Mouse (Mus musculus): ENCODE measurements at regions not wholly inside any gene's neighbourhood (a gene's known extent, or its start where the extent isn't known, plus 50 kb on each side); places are given as distances from the start of the nearest gene placed in this dataset.
"Not testable (repeated sequence)": the region's sequence is repeated elsewhere in the genome, so short reads cannot be mapped to it uniquely, and the experiment has no call there.

DNA sequence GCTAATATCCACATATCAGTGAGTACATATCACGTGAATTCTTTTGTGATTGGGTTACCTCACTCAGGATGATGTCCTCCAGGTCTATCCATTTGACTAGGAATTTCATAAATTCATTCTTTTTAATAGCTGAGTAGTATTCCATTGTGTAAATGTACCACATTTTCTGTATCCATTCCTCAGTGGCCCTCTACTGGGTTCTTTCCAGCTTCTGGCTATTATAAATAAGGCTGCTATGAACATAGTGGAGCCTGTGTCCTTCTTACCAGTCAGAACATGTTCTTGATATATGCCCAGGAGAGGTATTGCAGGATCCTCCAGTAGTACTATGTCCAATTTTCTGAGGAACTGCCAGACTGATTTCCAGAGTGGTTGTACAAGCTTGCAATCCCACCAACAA lies 884.0 kb upstream of the Lrrc4c start:
- not testable (repeated sequence) for H3K9ac ChIP-seq (ENCODE audit: low read length); DNase-seq (ENCODE audit: low spot score)

DNA sequence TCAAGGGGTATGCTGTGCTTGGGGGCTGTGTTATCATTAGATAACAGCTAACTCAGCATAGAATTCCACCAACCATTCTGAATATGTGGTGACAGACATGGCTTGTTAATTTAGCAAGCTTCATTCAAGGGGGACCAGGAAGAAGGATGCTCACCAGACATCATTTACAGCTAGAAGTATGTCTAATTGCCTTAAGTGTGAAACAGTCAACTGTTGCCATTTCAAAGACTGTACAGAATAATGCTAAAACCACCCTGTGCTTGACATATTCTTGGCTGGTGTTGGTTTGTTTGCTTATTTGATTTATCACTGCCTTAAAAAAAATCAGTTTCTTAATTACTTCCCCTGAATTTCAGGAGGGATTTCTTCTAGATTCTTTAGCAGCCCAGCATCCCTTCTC lies 877.0 kb upstream of the Lrrc4c start:
- H3K27me3 ChIP-seq (ENCODE audit: control insufficient read depth, insufficient read depth, low read length): no peaks in the 10 kb centered on the region
- H3K27ac ChIP-seq (ENCODE audit: low read depth, low read length): no peak overlapping the region
- no peaks in the 10 kb centered on the region for H3K9me3 ChIP-seq (ENCODE audit: control insufficient read depth, low read length)
- H3K4me3 ChIP-seq (ENCODE audit: low read depth, low read length): no peak overlapping the region
- H3K9ac ChIP-seq (ENCODE audit: low read length): no peak overlapping the region
- DNase-seq (ENCODE audit: low spot score): no peak
- no peak overlapping the region for H3K4me2 ChIP-seq (ENCODE audit: low read depth, low read length, severe bottlenecking)
- no peak for ATAC-seq (replicated peaks; ENCODE audit: low FRiP score)
- no peaks in the 10 kb centered on the region for H3K4me1 ChIP-seq (replicated peaks; ENCODE audit: control insufficient read depth, insufficient read depth, low read length)
- no peaks in the 10 kb centered on the region for H3K36me3 ChIP-seq (ENCODE audit: control insufficient read depth, insufficient read depth, low read length)

More for the DNA sequence above, 884.0 kb upstream of the Lrrc4c start:
- H3K4me1 ChIP-seq (replicated peaks; ENCODE audit: control insufficient read depth, insufficient read depth, low read length); H3K36me3 ChIP-seq (ENCODE audit: control insufficient read depth, insufficient read depth, low read length); H3K9me3 ChIP-seq (ENCODE audit: control insufficient read depth, low read length); H3K27me3 ChIP-seq (ENCODE audit: control insufficient read depth, insufficient read depth, low read length); H3K4me2 ChIP-seq (ENCODE audit: low read depth, low read length, severe bottlenecking); H3K4me3 ChIP-seq (ENCODE audit: low read depth, low read length); ATAC-seq (replicated peaks; ENCODE audit: low FRiP score); H3K27ac ChIP-seq (ENCODE audit: low read depth, low read length): not testable (repeated sequence)
- WGBS: 81% methylated on average over 1 of the region's 1 CpGs

DNA sequence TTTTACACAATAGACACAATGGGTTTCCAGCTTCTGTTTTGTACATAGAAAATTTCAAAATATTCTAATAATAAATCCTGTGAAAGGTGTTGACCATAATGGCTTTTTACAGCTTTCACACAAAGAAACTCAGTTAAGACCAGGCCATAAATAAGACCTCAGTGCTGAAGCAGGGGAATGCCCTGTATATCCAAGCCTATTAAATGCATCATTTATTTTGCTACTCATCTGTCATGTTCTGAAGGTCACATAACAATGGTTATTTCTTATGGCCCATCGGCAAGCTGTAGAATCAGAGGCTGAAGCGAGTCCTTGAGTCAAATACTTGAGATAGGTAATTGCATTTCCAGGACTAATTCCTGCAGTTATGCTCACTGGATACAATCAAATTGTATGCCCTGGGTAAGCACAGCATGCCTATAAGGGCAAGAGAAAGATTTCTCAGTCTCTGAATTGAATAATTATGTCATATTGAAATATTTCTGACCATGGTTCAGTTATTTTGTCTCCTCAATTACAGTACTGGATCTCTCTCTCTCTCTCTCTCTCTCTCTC lies 874.6 kb upstream of the Lrrc4c start:
- Histone ChIP-seq H3K4me2 (ENCODE audit: low read depth, low read length, severe bottlenecking) (no peak overlapping the region), H3K27ac (ENCODE audit: low read depth, low read length) (no peak overlapping the region), H3K9me3 (ENCODE audit: control insufficient read depth, low read length) (no peaks in the 10 kb centered on the region), H3K4me1 (replicated peaks; ENCODE audit: control insufficient read depth, insufficient read depth, low read length) (no peaks in the 10 kb centered on the region), H3K27me3 (ENCODE audit: control insufficient read depth, insufficient read depth, low read length) (no peaks in the 10 kb centered on the region), H3K9ac (ENCODE audit: low read length) (no peak overlapping the region), H3K36me3 (ENCODE audit: control insufficient read depth, insufficient read depth, low read length) (no peaks in the 10 kb centered on the region), H3K4me3 (ENCODE audit: low read depth, low read length) (no peak overlapping the region)
- DNase-seq (ENCODE audit: low spot score): no peak
- ATAC-seq (replicated peaks; ENCODE audit: low FRiP score): no peak
- WGBS: 75% methylated on average over 2 of the region's 2 CpGs

DNA sequence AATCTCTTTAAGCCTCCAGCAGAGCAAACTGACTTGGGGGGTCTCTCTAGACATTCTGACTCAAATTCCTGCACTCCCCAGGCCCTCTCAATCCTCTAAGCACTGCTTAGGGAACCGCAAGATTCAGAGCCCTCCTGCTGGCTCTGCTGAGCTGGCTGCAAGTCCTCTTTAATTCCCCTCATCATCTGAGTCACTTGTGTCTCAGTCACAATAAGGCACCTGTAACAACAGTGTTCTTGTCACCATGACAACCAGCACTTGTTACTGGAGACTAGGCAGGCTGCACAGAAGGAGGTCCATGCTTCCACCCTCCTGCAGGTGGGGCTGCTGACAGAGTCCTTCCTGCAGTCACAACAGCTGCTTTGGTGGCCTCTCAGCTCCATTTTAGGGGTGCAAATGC lies 869.1 kb upstream of the Lrrc4c start:
- Histone ChIP-seq H3K4me1 (replicated peaks; ENCODE audit: control insufficient read depth, insufficient read depth, low read length) (no peaks in the 10 kb centered on the region; the same call in 1 of the 2 replicates), H3K36me3 (ENCODE audit: control insufficient read depth, insufficient read depth, low read length) (no peaks in the 10 kb centered on the region), H3K27me3 (ENCODE audit: control insufficient read depth, insufficient read depth, low read length) (no peaks in the 10 kb centered on the region), H3K4me2 (ENCODE audit: low read depth, low read length, severe bottlenecking) (no peak overlapping the region), H3K9me3 (ENCODE audit: control insufficient read depth, low read length) (no peaks in the 10 kb centered on the region), H3K27ac (ENCODE audit: low read depth, low read length) (no peak overlapping the region), H3K4me3 (ENCODE audit: low read depth, low read length) (no peak overlapping the region), H3K9ac (ENCODE audit: low read length) (no peak overlapping the region)
- WGBS: 0% methylated on average over 1 of the region's 1 CpGs
- DNase-seq (ENCODE audit: low spot score): no peak
- ATAC-seq (replicated peaks; ENCODE audit: low FRiP score): peak; percentile 92

DNA sequence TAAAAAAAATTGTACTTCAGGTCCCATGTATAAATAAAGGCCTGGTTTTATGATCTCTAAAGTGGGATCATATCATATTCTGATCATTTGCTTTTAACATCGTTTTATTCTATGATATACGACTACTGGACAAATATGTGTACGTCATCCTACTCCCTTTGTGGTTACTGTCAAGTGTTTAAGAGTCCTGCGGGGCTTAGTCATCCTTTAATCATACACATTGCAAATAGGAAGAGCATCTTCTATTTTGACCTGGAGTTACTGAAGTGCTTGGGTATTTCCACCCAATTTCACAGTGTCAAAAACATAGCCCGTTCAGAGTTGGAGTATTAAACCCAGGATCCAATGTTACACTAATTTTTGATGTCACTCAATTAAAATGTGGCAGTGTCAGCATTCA lies 838.1 kb upstream of the Lrrc4c start:
- Histone ChIP-seq H3K4me3 (ENCODE audit: low read depth, low read length) (no peak overlapping the region), H3K27me3 (ENCODE audit: control insufficient read depth, insufficient read depth, low read length) (no peaks in the 10 kb centered on the region), H3K4me1 (replicated peaks; ENCODE audit: control insufficient read depth, insufficient read depth, low read length) (no peaks in the 10 kb centered on the region), H3K9me3 (ENCODE audit: control insufficient read depth, low read length) (no peaks in the 10 kb centered on the region), H3K4me2 (ENCODE audit: low read depth, low read length, severe bottlenecking) (no peak overlapping the region), H3K9ac (ENCODE audit: low read length) (no peak overlapping the region), H3K36me3 (ENCODE audit: control insufficient read depth, insufficient read depth, low read length) (no peaks in the 10 kb centered on the region), H3K27ac (ENCODE audit: low read depth, low read length) (no peak overlapping the region)
- WGBS: 90% methylated on average over 5 of the region's 5 CpGs
- ATAC-seq (replicated peaks; ENCODE audit: low FRiP score) (no peak), DNase-seq (ENCODE audit: low spot score) (no peak)

DNA sequence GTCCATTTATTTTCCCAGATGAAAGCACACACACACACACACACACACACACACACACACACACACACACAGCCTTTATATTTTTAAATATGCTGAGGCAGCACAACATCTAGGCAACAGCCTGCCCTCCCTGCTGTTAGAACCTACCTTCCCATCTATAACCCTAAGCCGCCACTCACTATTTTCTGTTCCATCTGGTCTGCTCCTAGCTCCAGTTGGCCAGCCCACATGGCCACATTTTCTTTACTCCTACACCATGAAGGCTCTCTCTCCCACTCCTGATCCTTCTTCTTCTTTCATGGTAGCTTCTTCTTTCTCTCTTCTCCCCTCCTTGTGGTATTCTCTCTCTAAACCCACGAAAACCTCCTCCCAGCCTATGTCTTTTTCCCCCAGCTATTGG lies 834.6 kb upstream of the Lrrc4c start:
- ATAC-seq (replicated peaks; ENCODE audit: low FRiP score) (no peak), DNase-seq (ENCODE audit: low spot score) (no peak)
- Histone ChIP-seq H3K4me3 (ENCODE audit: low read depth, low read length) (no peak overlapping the region), H3K4me2 (ENCODE audit: low read depth, low read length, severe bottlenecking) (no peak overlapping the region), H3K27ac (ENCODE audit: low read depth, low read length) (no peak overlapping the region), H3K36me3 (ENCODE audit: control insufficient read depth, insufficient read depth, low read length) (no peaks in the 10 kb centered on the region), H3K9me3 (ENCODE audit: control insufficient read depth, low read length) (no peaks in the 10 kb centered on the region), H3K4me1 (replicated peaks; ENCODE audit: control insufficient read depth, insufficient read depth, low read length) (no peaks in the 10 kb centered on the region), H3K9ac (ENCODE audit: low read length) (no peak overlapping the region), H3K27me3 (ENCODE audit: control insufficient read depth, insufficient read depth, low read length) (no peaks in the 10 kb centered on the region)
- 93% methylated on average over 2 of the region's 2 CpGs for WGBS

DNA sequence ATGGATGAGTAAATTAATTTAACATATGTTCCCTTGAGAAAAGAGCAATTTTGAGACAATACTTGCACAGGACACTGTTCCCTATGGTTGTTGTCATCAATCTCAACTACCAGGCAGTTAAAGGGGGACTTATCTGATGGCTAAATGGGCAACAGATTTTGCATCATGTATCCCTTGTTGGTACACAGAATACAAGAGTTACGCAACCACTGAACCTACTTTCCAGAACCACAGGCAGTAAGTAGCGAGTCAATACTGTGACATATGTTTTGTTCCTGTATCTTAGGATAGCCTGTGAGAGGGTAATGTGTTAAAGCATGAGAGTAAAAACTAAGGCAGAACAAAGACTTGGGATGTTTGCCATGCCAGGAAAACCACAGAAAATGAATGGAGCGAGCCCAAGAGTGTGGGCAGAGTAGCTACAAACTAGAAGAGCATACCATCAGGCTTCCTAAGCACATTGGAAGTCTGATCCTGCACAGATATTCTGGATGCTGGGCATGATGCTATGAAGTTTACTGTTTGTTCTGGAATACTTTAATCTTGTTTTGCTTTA lies 830.3 kb upstream of the Lrrc4c start:
- no peak overlapping the region for H3K9ac ChIP-seq (ENCODE audit: low read length)
- DNase-seq (ENCODE audit: low spot score) (no peak), ATAC-seq (replicated peaks; ENCODE audit: low FRiP score) (no peak)
- no peaks in the 10 kb centered on the region for H3K9me3 ChIP-seq (ENCODE audit: control insufficient read depth, low read length)
- no peaks in the 10 kb centered on the region for H3K36me3 ChIP-seq (ENCODE audit: control insufficient read depth, insufficient read depth, low read length)
- no peak overlapping the region for H3K4me2 ChIP-seq (ENCODE audit: low read depth, low read length, severe bottlenecking)
- H3K4me3 ChIP-seq (ENCODE audit: low read depth, low read length): no peak overlapping the region
- no peaks in the 10 kb centered on the region for H3K27me3 ChIP-seq (ENCODE audit: control insufficient read depth, insufficient read depth, low read length)
- 93% methylated on average over 3 of the region's 3 CpGs for WGBS
- H3K27ac ChIP-seq (ENCODE audit: low read depth, low read length): no peak overlapping the region
- no peaks in the 10 kb centered on the region for H3K4me1 ChIP-seq (replicated peaks; ENCODE audit: control insufficient read depth, insufficient read depth, low read length)

DNA sequence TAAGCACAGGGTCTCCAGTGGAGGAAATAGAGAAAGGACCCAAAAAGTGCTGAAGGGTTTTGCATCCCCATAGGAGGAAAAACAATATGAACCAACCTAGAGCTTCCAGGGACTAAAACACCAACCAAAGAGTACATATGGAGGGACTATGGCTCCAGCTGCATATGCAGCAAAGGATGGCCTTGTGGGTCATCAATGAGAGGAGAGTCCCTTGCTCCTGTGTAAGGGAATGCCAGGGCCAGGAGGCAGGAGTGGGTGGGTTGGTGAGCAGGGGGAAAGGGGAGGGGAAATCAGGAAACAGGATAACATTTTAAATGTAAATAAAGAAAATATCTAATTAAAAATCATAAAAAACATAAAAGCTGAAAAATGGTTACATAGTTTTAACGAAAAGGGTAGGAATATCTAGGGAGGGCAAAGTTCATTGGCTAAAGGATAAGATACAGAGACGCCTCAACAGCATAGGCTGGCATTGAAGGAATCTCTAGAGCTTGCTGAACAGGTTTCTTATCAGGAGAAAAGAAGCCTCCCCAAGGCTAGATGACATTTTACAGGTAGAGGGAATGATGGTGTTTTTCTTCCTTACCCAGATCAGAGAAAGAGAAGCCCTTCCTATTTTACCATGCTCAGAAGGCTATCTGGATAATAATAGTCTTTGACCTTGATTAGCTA lies 823.8 kb upstream of the Lrrc4c start:
- DNase-seq (ENCODE audit: low spot score) (no peak), ATAC-seq (replicated peaks; ENCODE audit: low FRiP score) (no peak)
- WGBS: 93% methylated on average over 2 of the region's 2 CpGs
- Histone ChIP-seq H3K9ac (ENCODE audit: low read length) (no peak overlapping the region), H3K36me3 (ENCODE audit: control insufficient read depth, insufficient read depth, low read length) (no peaks in the 10 kb centered on the region), H3K27ac (ENCODE audit: low read depth, low read length) (no peak overlapping the region), H3K27me3 (ENCODE audit: control insufficient read depth, insufficient read depth, low read length) (no peaks in the 10 kb centered on the region), H3K9me3 (ENCODE audit: control insufficient read depth, low read length) (no peaks in the 10 kb centered on the region), H3K4me2 (ENCODE audit: low read depth, low read length, severe bottlenecking) (no peak overlapping the region), H3K4me1 (replicated peaks; ENCODE audit: control insufficient read depth, insufficient read depth, low read length) (no peaks in the 10 kb centered on the region), H3K4me3 (ENCODE audit: low read depth, low read length) (no peak overlapping the region)

DNA sequence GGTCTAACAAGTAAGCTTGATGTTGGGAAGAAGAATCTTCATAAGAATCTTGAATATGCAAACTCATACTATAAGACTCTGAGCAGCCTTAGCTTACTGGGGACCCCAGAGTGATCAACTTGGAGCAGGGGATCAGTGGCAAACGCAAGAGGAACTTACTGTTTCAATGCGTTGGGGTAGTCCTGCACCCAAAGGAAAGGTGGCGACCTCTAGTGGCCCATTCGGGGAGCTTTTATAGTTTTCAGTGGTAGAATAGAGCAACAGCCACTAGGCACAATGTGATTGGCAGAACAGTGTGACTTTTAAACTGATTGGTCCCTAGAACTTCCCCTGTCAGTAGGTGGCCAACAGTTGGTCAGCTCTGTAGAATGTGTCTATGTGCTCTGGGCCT lies 823.3 kb upstream of the Lrrc4c start:
- Histone ChIP-seq H3K4me1 (replicated peaks; ENCODE audit: control insufficient read depth, insufficient read depth, low read length) (no peaks in the 10 kb centered on the region), H3K4me3 (ENCODE audit: low read depth, low read length) (no peak overlapping the region), H3K27me3 (ENCODE audit: control insufficient read depth, insufficient read depth, low read length) (no peaks in the 10 kb centered on the region), H3K27ac (ENCODE audit: low read depth, low read length) (no peak overlapping the region), H3K36me3 (ENCODE audit: control insufficient read depth, insufficient read depth, low read length) (no peaks in the 10 kb centered on the region), H3K4me2 (ENCODE audit: low read depth, low read length, severe bottlenecking) (no peak overlapping the region), H3K9ac (ENCODE audit: low read length) (no peak overlapping the region), H3K9me3 (ENCODE audit: control insufficient read depth, low read length) (no peaks in the 10 kb centered on the region)
- 42% methylated on average over 4 of the region's 4 CpGs for WGBS
- ATAC-seq (replicated peaks; ENCODE audit: low FRiP score) (0 out of 2 replicates have a peak, but pooled peaks have one; percentile 39), DNase-seq (ENCODE audit: low spot score) (no peak)

All from forebrain, embryonic 11.5 days (tissue).